Mouse (Mus musculus): ENCODE data around the gene Gm49711. TPM values are rescaled to one million over a fixed set of nuclear protein-coding genes. Genes with fewer than 3 reads are reported as not detected.

Gene Gm49711
- total and polyA plus RNA-seq, 3 experiments = 4.2 TPM; not detected in 2

GRCm38 (mm10) chr16:92148367-92148728 is 90.2 kb downstream of the Gm49711 start:
- no peak overlapping the region for H3K4me3 ChIP-seq (ENCODE audit: low read depth, low read length)
- H3K36me3 ChIP-seq (replicated peaks) = no peaks in the 10 kb centered on the region
- H3K4me1 ChIP-seq (ENCODE audit: insufficient read depth, low read depth, low read length) = no peaks in the 10 kb centered on the region
- H3K9me3 ChIP-seq (replicated peaks) = no peaks in the 10 kb centered on the region
- ATAC-seq (ENCODE audit: extremely low read depth, insufficient number of reproducible peaks, low FRiP score, poor library complexity, severe bottlenecking) (no peak), DNase-seq (ENCODE audit: low spot score) (no peak)
- no peak for TF ChIP-seq TAL1 (conservative IDR thresholded peaks at IDR 0.05; ENCODE audit: low read depth, low read length)
- no peak for TF ChIP-seq CTCF (IDR thresholded peaks at IDR 0.05; ENCODE audit: low read depth, low read length)
- no peak for TF ChIP-seq GATA1 (IDR thresholded peaks at IDR 0.05; ENCODE audit: borderline replicate concordance, low read length)
- TF ChIP-seq GATA2 (IDR thresholded peaks at IDR 0.05; ENCODE audit: borderline replicate concordance, low read depth, low read length) = no peak
- TF ChIP-seq POLR2AphosphoS5 (IDR thresholded peaks at IDR 0.05; ENCODE audit: insufficient replicate concordance, low read depth, low read length) = no peak
- peaks cover 19% of the 10 kb centered on the region for H3K27me3 ChIP-seq (ENCODE audit: insufficient read depth, low read length)

DNA sequence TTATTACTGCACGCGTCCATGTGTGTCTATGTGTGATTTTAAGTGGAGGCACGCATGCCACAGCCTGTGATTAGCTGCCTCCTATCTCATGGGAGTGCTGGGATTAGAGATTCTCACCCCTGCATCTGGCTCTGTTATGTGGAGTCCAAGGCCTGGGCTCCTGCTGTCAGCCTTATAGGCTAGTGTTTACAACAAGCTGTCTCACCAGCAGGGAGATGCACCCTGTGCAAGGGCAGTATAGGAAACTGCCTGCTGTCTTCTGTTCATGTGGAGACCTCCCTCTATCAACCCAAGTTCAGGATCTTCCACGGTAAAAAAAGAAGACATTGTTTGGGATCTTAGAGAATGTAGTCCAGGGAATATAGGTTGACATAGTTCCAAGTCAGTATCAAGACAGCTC is 92.9 kb downstream of the Gm49711 start:
- DNase-seq (ENCODE audit: low spot score) (no peak), ATAC-seq (ENCODE audit: extremely low read depth, insufficient number of reproducible peaks, low FRiP score, poor library complexity, severe bottlenecking) (no peak)
- Histone ChIP-seq H3K27me3 (ENCODE audit: insufficient read depth, low read length) (peaks cover 19% of the 10 kb centered on the region), H3K4me3 (ENCODE audit: low read depth, low read length) (no peak overlapping the region), H3K9me3 (replicated peaks) (no peaks in the 10 kb centered on the region), H3K36me3 (replicated peaks) (no peaks in the 10 kb centered on the region), H3K4me1 (ENCODE audit: insufficient read depth, low read depth, low read length) (no peaks in the 10 kb centered on the region)
- TF ChIP-seq GATA1 (IDR thresholded peaks at IDR 0.05; ENCODE audit: borderline replicate concordance, low read length) = no peak
- TF ChIP-seq CTCF (IDR thresholded peaks at IDR 0.05; ENCODE audit: low read depth, low read length) = no peak
- no peak for TF ChIP-seq TAL1 (conservative IDR thresholded peaks at IDR 0.05; ENCODE audit: low read depth, low read length)
- no peak for TF ChIP-seq POLR2AphosphoS5 (IDR thresholded peaks at IDR 0.05; ENCODE audit: insufficient replicate concordance, low read depth, low read length)
- TF ChIP-seq GATA2 (IDR thresholded peaks at IDR 0.05; ENCODE audit: borderline replicate concordance, low read depth, low read length) = no peak

- Histone ChIP-seq H3K4me3 (ENCODE audit: low read depth, low read length) (no peak overlapping the region), H3K27me3 (ENCODE audit: insufficient read depth, low read length) (peaks cover 14% of the 10 kb centered on the region; the same call in 1 of the 2 replicates), H3K36me3 (replicated peaks) (no peaks in the 10 kb centered on the region), H3K4me1 (ENCODE audit: insufficient read depth, low read depth, low read length) (no peaks in the 10 kb centered on the region), H3K9me3 (replicated peaks) (no peaks in the 10 kb centered on the region)
- TF ChIP-seq TAL1 (conservative IDR thresholded peaks at IDR 0.05; ENCODE audit: low read depth, low read length) (no peak), POLR2AphosphoS5 (IDR thresholded peaks at IDR 0.05; ENCODE audit: insufficient replicate concordance, low read depth, low read length) (no peak), GATA1 (IDR thresholded peaks at IDR 0.05; ENCODE audit: borderline replicate concordance, low read length) (no peak), CTCF (IDR thresholded peaks at IDR 0.05; ENCODE audit: low read depth, low read length) (no peak), GATA2 (IDR thresholded peaks at IDR 0.05; ENCODE audit: borderline replicate concordance, low read depth, low read length) (no peak)
- ATAC-seq (ENCODE audit: extremely low read depth, insufficient number of reproducible peaks, low FRiP score, poor library complexity, severe bottlenecking) = no peak
- no peak for DNase-seq (ENCODE audit: low spot score)
Measured at GRCm38 (mm10) chr16:92158021-92158455, 99.9 kb downstream of the Gm49711 start.

GRCm38 (mm10) chr16:92158461-92159091 is 100.5 kb downstream of the Gm49711 start:
- no peaks in the 10 kb centered on the region for H3K4me1 ChIP-seq (ENCODE audit: insufficient read depth, low read depth, low read length)
- H3K36me3 ChIP-seq (replicated peaks) = no peaks in the 10 kb centered on the region
- H3K4me3 ChIP-seq (ENCODE audit: low read depth, low read length) = no peak overlapping the region
- TF ChIP-seq CTCF (IDR thresholded peaks at IDR 0.05; ENCODE audit: low read depth, low read length) (no peak), POLR2AphosphoS5 (IDR thresholded peaks at IDR 0.05; ENCODE audit: insufficient replicate concordance, low read depth, low read length) (no peak), GATA2 (IDR thresholded peaks at IDR 0.05; ENCODE audit: borderline replicate concordance, low read depth, low read length) (no peak), TAL1 (conservative IDR thresholded peaks at IDR 0.05; ENCODE audit: low read depth, low read length) (no peak), GATA1 (IDR thresholded peaks at IDR 0.05; ENCODE audit: borderline replicate concordance, low read length) (no peak)
- peaks cover 14% of the 10 kb centered on the region; the same call in 1 of the 2 replicates for H3K27me3 ChIP-seq (ENCODE audit: insufficient read depth, low read length)
- no peaks in the 10 kb centered on the region for H3K9me3 ChIP-seq (replicated peaks)
- ATAC-seq (ENCODE audit: extremely low read depth, insufficient number of reproducible peaks, low FRiP score, poor library complexity, severe bottlenecking) = no peak
- DNase-seq (ENCODE audit: low spot score) = no peak

- no peak for DNase-seq (ENCODE audit: low spot score)
Measured at GRCm38 (mm10) chr16:92159114-92159513, 101.0 kb downstream of the Gm49711 start.

GRCm38 (mm10) chr16:92162289-92162688 is 104.2 kb downstream of the Gm49711 start:
- H3K9me3 ChIP-seq (replicated peaks) = no peaks in the 10 kb centered on the region
- H3K4me1 ChIP-seq (ENCODE audit: insufficient read depth, low read depth, low read length) = no peaks in the 10 kb centered on the region
- H3K36me3 ChIP-seq (replicated peaks) = no peaks in the 10 kb centered on the region
- no peak overlapping the region for H3K4me3 ChIP-seq (ENCODE audit: low read depth, low read length)
- TF ChIP-seq GATA1 (IDR thresholded peaks at IDR 0.05; ENCODE audit: borderline replicate concordance, low read length) (no peak), POLR2AphosphoS5 (IDR thresholded peaks at IDR 0.05; ENCODE audit: insufficient replicate concordance, low read depth, low read length) (no peak), CTCF (IDR thresholded peaks at IDR 0.05; ENCODE audit: low read depth, low read length) (no peak), TAL1 (conservative IDR thresholded peaks at IDR 0.05; ENCODE audit: low read depth, low read length) (no peak), GATA2 (IDR thresholded peaks at IDR 0.05; ENCODE audit: borderline replicate concordance, low read depth, low read length) (no peak)
- peaks cover 16% of the 10 kb centered on the region; the same call in 1 of the 2 replicates for H3K27me3 ChIP-seq (ENCODE audit: insufficient read depth, low read length)
- ATAC-seq (ENCODE audit: extremely low read depth, insufficient number of reproducible peaks, low FRiP score, poor library complexity, severe bottlenecking) (no peak), DNase-seq (ENCODE audit: low spot score) (no peak)

More at GRCm38 (mm10) chr16:92159114-92159513, 101.0 kb downstream of the Gm49711 start:
- TF ChIP-seq POLR2AphosphoS5 (IDR thresholded peaks at IDR 0.05; ENCODE audit: insufficient replicate concordance, low read depth, low read length) = no peak
- TF ChIP-seq GATA2 (IDR thresholded peaks at IDR 0.05; ENCODE audit: borderline replicate concordance, low read depth, low read length) = no peak
- no peak for TF ChIP-seq TAL1 (conservative IDR thresholded peaks at IDR 0.05; ENCODE audit: low read depth, low read length)
- no peak for TF ChIP-seq CTCF (IDR thresholded peaks at IDR 0.05; ENCODE audit: low read depth, low read length)
- no peak for TF ChIP-seq GATA1 (IDR thresholded peaks at IDR 0.05; ENCODE audit: borderline replicate concordance, low read length)
- Histone ChIP-seq H3K4me3 (ENCODE audit: low read depth, low read length) (no peak overlapping the region), H3K4me1 (ENCODE audit: insufficient read depth, low read depth, low read length) (no peaks in the 10 kb centered on the region), H3K27me3 (ENCODE audit: insufficient read depth, low read length) (peaks cover 15% of the 10 kb centered on the region; the same call in 1 of the 2 replicates), H3K9me3 (replicated peaks) (no peaks in the 10 kb centered on the region), H3K36me3 (replicated peaks) (no peaks in the 10 kb centered on the region)
- no peak for ATAC-seq (ENCODE audit: extremely low read depth, insufficient number of reproducible peaks, low FRiP score, poor library complexity, severe bottlenecking)

All from G1E (cell line).